In genomic region chr12:110372986-110373385, GRCm38 (mm10) we compare ENCODE assay signal across 8 mouse cellular contexts.
A peak's percentile ranks its signal among the peaks of the same experiment; 100 is the strongest.
DNase-seq lines count a peak whose midpoint lies in the region; ATAC-seq lines count a peak whose summit lies in the region.
"Had no signal": no experiment of that assay in that cellular context is flagged by ENCODE, and none has a peak within 500 bp of the region (broad histone marks: within the 10 kb centered on the region; RNA-seq: fewer than 3 reads in every experiment).

No protein-coding gene starts in this region.

- no peak overlapping the region for H3K4me3 ChIP-seq in kidney, embryonic 16.5 days (ENCODE audit: low read length)
- no peak overlapping the region for H3K4me3 ChIP-seq in hindbrain, embryonic 12.5 days
- no peak overlapping the region for H3K4me3 ChIP-seq in midbrain, embryonic 10.5 days
- H3K4me3 ChIP-seq in stomach, embryonic 16.5 days (replicated peaks; ENCODE audit: low read length) = no peak overlapping the region
- H3K4me3 ChIP-seq: liver, embryonic 15.5 days had no signal

- no peak overlapping the region for H3K9ac ChIP-seq in kidney, embryonic 16.5 days (replicated peaks; ENCODE audit: low read length)
- peak overlapping the region; percentile 41; the same call in 1 of the 2 replicates for H3K9ac ChIP-seq in hindbrain, embryonic 12.5 days
- H3K9ac ChIP-seq in stomach, embryonic 16.5 days (ENCODE audit: low read length) = peak overlapping the region; percentile 42; the same call in 1 of the 2 replicates
- H3K9ac ChIP-seq: liver, embryonic 15.5 days had no signal

- H3K27me3 ChIP-seq in kidney, embryonic 16.5 days (ENCODE audit: insufficient read depth, low read length) = peaks cover 33% of the 10 kb centered on the region
- peaks cover 33% of the 10 kb centered on the region for H3K27me3 ChIP-seq in hindbrain, embryonic 12.5 days
- H3K27me3 ChIP-seq in midbrain, embryonic 10.5 days (ENCODE audit: low read depth, poor library complexity, severe bottlenecking) = peaks cover 61% of the 10 kb centered on the region
- peaks cover 16% of the 10 kb centered on the region; the same call in 1 of the 2 replicates for H3K27me3 ChIP-seq in stomach, embryonic 16.5 days (ENCODE audit: control insufficient read depth, insufficient read depth, low read length)

- 49% methylated on average over 9 of the region's 9 CpGs for WGBS in kidney, embryonic 16.5 days
- WGBS in hindbrain, embryonic 12.5 days = 41% methylated on average over 9 of the region's 9 CpGs
- WGBS in midbrain, embryonic 10.5 days = 63% methylated on average over 9 of the region's 9 CpGs
- WGBS in stomach, embryonic 16.5 days = 51% methylated on average over 9 of the region's 9 CpGs

- no peak for DNase-seq in kidney, adult 11 months
- DNase-seq in midbrain, embryonic 10.5 days (ENCODE audit: low spot score) = no peak
- DNase-seq in left cerebral cortex, adult 9 months (ENCODE audit: low spot score in 2 of 2) = no peak
- no peak for DNase-seq in frontal cortex, adult 2 months (ENCODE audit: extremely low spot score in 1 of 2, low spot score in 1 of 2)

- no peaks in the 10 kb centered on the region for H3K9me3 ChIP-seq in kidney, embryonic 16.5 days (ENCODE audit: low read length)
- H3K9me3 ChIP-seq in hindbrain, embryonic 12.5 days (replicated peaks) = no peaks in the 10 kb centered on the region
- no peaks in the 10 kb centered on the region for H3K9me3 ChIP-seq in midbrain, embryonic 10.5 days (replicated peaks)
- H3K9me3 ChIP-seq in stomach, embryonic 16.5 days (replicated peaks; ENCODE audit: control insufficient read depth, low read length) = no peaks in the 10 kb centered on the region
- H3K9me3 ChIP-seq: liver, embryonic 15.5 days had no signal

- ATAC-seq in kidney, embryonic 16.5 days (ENCODE audit: low FRiP score, low TSS enrichment) = no peak
- peak; percentile 62 for ATAC-seq in hindbrain, embryonic 12.5 days (ENCODE audit: low FRiP score)
- ATAC-seq in stomach, embryonic 16.5 days (ENCODE audit: insufficient read depth, low FRiP score) = no peak

- peak overlapping the region; percentile 32; the same call in 1 of the 2 replicates for H3K4me2 ChIP-seq in kidney, embryonic 16.5 days (replicated peaks; ENCODE audit: low read depth, low read length)
- 0 out of 2 replicates have a peak overlapping the region, but pooled peaks have one; percentile 30 for H3K4me2 ChIP-seq in hindbrain, embryonic 12.5 days (replicated peaks)
- no peak overlapping the region for H3K4me2 ChIP-seq in stomach, embryonic 16.5 days (ENCODE audit: low read depth, low read length)
- H3K4me2 ChIP-seq: liver, embryonic 15.5 days had no signal

- no peaks in the 10 kb centered on the region for H3K4me1 ChIP-seq in kidney, embryonic 16.5 days (ENCODE audit: insufficient read depth, low read length)
- H3K4me1 ChIP-seq in hindbrain, embryonic 12.5 days = peaks cover 29% of the 10 kb centered on the region
- H3K4me1 ChIP-seq in midbrain, embryonic 10.5 days = peaks cover 52% of the 10 kb centered on the region
- H3K4me1 ChIP-seq in stomach, embryonic 16.5 days (ENCODE audit: control insufficient read depth, insufficient read depth, low read length) = no peaks in the 10 kb centered on the region
- H3K4me1 ChIP-seq: liver, embryonic 15.5 days had no signal

- no peaks in the 10 kb centered on the region for H3K36me3 ChIP-seq in kidney, embryonic 16.5 days (ENCODE audit: insufficient read depth, low read length)
- H3K36me3 ChIP-seq in hindbrain, embryonic 12.5 days = no peaks in the 10 kb centered on the region
- no peaks in the 10 kb centered on the region for H3K36me3 ChIP-seq in midbrain, embryonic 10.5 days
- no peaks in the 10 kb centered on the region for H3K36me3 ChIP-seq in stomach, embryonic 16.5 days (ENCODE audit: control insufficient read depth, insufficient read depth, low read length)
- H3K36me3 ChIP-seq: liver, embryonic 15.5 days had no signal

- H3K27ac ChIP-seq in kidney, embryonic 16.5 days (ENCODE audit: low read length) = no peak overlapping the region
- H3K27ac ChIP-seq in hindbrain, embryonic 12.5 days = peak overlapping the region; percentile 37; the same call in 1 of the 2 replicates
- 0 out of 2 replicates have a peak overlapping the region, but pooled peaks have one; percentile 23 for H3K27ac ChIP-seq in midbrain, embryonic 10.5 days (replicated peaks)
- no peak overlapping the region for H3K27ac ChIP-seq in stomach, embryonic 16.5 days (ENCODE audit: low read length)
- H3K27ac ChIP-seq: liver, embryonic 15.5 days had no signal

Comparison
In these comparisons a context has a peak if more than half of its experiments do, and no peak if none do; other contexts are left out.
1. H3K27ac ChIP-seq: peak in hindbrain, embryonic 12.5 days (single experiment) and midbrain, embryonic 10.5 days (single experiment); none in kidney, embryonic 16.5 days (single experiment) and stomach, embryonic 16.5 days (single experiment).